Mouse (Mus musculus): ENCODE results near the gene Lrrc4b.

Lrrc4b gene

GRCm38 (mm10) chr7:44436267-44436666 lies 7.4 kb downstream of the Lrrc4b start:
- DNase-seq (ENCODE audit: low spot score in 2 of 2): no peak

GRCm38 (mm10) chr7:44437188-44437587 lies 8.4 kb downstream of the Lrrc4b start:
- no peak for DNase-seq (ENCODE audit: low spot score in 2 of 2)

GRCm38 (mm10) chr7:44437933-44438332 lies 9.1 kb downstream of the Lrrc4b start:
- DNase-seq (ENCODE audit: low spot score in 2 of 2): no peak

- DNase-seq (ENCODE audit: low spot score in 2 of 2): no peak
Measured at GRCm38 (mm10) chr7:44439696-44440095, 10.9 kb downstream of the Lrrc4b start.

- DNase-seq (ENCODE audit: low spot score in 2 of 2): no peak
Measured at GRCm38 (mm10) chr7:44440479-44440878, 11.7 kb downstream of the Lrrc4b start.

- no peak for DNase-seq (ENCODE audit: low spot score in 2 of 2)
Measured at GRCm38 (mm10) chr7:44441180-44441579, 12.4 kb downstream of the Lrrc4b start.

- DNase-seq (ENCODE audit: low spot score in 2 of 2): no peak
Measured at GRCm38 (mm10) chr7:44441648-44442109, 12.9 kb downstream of the Lrrc4b start.

GRCm38 (mm10) chr7:44442407-44442821 lies 13.6 kb downstream of the Lrrc4b start:
- DNase-seq (ENCODE audit: low spot score in 2 of 2): no peak

GRCm38 (mm10) chr7:44443268-44444173 lies 14.7 kb downstream of the Lrrc4b start:
- no peak for DNase-seq (ENCODE audit: low spot score in 2 of 2)

GRCm38 (mm10) chr7:44444886-44445527 lies 16.2 kb downstream of the Lrrc4b start:
- DNase-seq (ENCODE audit: low spot score in 2 of 2): no peak

GRCm38 (mm10) chr7:44445528-44445923 lies 16.7 kb downstream of the Lrrc4b start:
- DNase-seq (ENCODE audit: low spot score in 2 of 2): no peak

- DNase-seq (ENCODE audit: low spot score in 2 of 2): no peak
Measured at GRCm38 (mm10) chr7:44446070-44446855, 17.4 kb downstream of the Lrrc4b start.

GRCm38 (mm10) chr7:44453256-44453655 lies 24.4 kb downstream of the Lrrc4b start:
- DNase-seq (ENCODE audit: low spot score in 2 of 2): no peak

- no peak for DNase-seq (ENCODE audit: low spot score in 2 of 2)
Measured at GRCm38 (mm10) chr7:44456302-44456701, 27.5 kb downstream of the Lrrc4b start.

GRCm38 (mm10) chr7:44460067-44460466 lies 31.2 kb downstream of the Lrrc4b start:
- no peak for DNase-seq (ENCODE audit: low spot score in 2 of 2)

- DNase-seq (ENCODE audit: low spot score in 2 of 2): no peak
Measured at GRCm38 (mm10) chr7:44460767-44461502, 32.1 kb downstream of the Lrrc4b start.

GRCm38 (mm10) chr7:44461503-44462217 lies 32.8 kb downstream of the Lrrc4b start:
- DNase-seq (ENCODE audit: low spot score in 2 of 2): no peak

- no peak for DNase-seq (ENCODE audit: low spot score in 2 of 2)
Measured at GRCm38 (mm10) chr7:44462218-44463055, 33.6 kb downstream of the Lrrc4b start.

- no peak for DNase-seq (ENCODE audit: low spot score in 2 of 2)
Measured at GRCm38 (mm10) chr7:44463056-44463425, 34.2 kb downstream of the Lrrc4b start.
